Mouse (Mus musculus) c-Kit-positive CD71-positive TER-119-negative erythroid progenitor cells, embryonic 14.5 days (primary cell): ENCODE results near the gene Ager.

ENCODE experiments used
- DNase-seq: peaks from one replicate; pipeline ENCODE4 v3.0.0-alpha.2; 2013; ENCODE audit warnings: low read depth

The Ager gene

GRCm38 (mm10) chr17:34585877-34586771, 11.5 kb upstream of the Ager start:
- no peak for DNase-seq

- DNase-seq, result no peak
Measured at GRCm38 (mm10) chr17:34586796-34587422, 10.8 kb upstream of the Ager start.

GRCm38 (mm10) chr17:34587423-34587811, 10.2 kb upstream of the Ager start:
- peak; percentile 82 for DNase-seq

- no peak for DNase-seq
Measured at GRCm38 (mm10) chr17:34587814-34588213, 9.8 kb upstream of the Ager start.

GRCm38 (mm10) chr17:34588767-34589166, 8.9 kb upstream of the Ager start:
- no peak for DNase-seq

GRCm38 (mm10) chr17:34589206-34589605, 8.5 kb upstream of the Ager start:
- no peak for DNase-seq

- no peak for DNase-seq
Measured at GRCm38 (mm10) chr17:34589681-34590101, 8.0 kb upstream of the Ager start, which contains the start of gene Gpsm3. Gpsm3 (plus strand) TSS chr17:34589806.

GRCm38 (mm10) chr17:34590154-34590987, 7.3 kb upstream of the Ager start:
- DNase-seq, result no peak

- DNase-seq, result no peak
Measured at GRCm38 (mm10) chr17:34591029-34591993, 6.4 kb upstream of the Ager start, which contains the start of gene Pbx2. Pbx2 (plus strand) TSS chr17:34591266.

GRCm38 (mm10) chr17:34591994-34592375, 5.7 kb upstream of the Ager start:
- DNase-seq, result no peak

GRCm38 (mm10) chr17:34592581-34593549, 4.8 kb upstream of the Ager start:
- no peak for DNase-seq

- no peak for DNase-seq
Measured at GRCm38 (mm10) chr17:34593752-34594525, 3.7 kb upstream of the Ager start.

GRCm38 (mm10) chr17:34596098-34596497, 1.6 kb upstream of the Ager start:
- DNase-seq, result no peak

GRCm38 (mm10) chr17:34599891-34600290, 2.2 kb downstream of the Ager start:
- no peak for DNase-seq

- DNase-seq, result no peak
Measured at GRCm38 (mm10) chr17:34601796-34602195, 4.1 kb downstream of the Ager start.

- peak; percentile 100 for DNase-seq
Measured at GRCm38 (mm10) chr17:34603375-34604060, 5.9 kb downstream of the Ager start, which contains the start of gene Rnf5. Rnf5 (minus strand) TSS chr17:34603690.

GRCm38 (mm10) chr17:34604061-34604508, 6.4 kb downstream of the Ager start, which contains the start of gene Agpat1:
Agpat1 (plus strand) TSS chr17:34604262.
- peak; percentile 98 for DNase-seq
